In genomic region chr4:41499619-41500018, GRCm38 (mm10) we compare ENCODE assay signal across 19 mouse cellular contexts. TPM values are rescaled to one million over a fixed set of nuclear protein-coding genes. Genes with fewer than 3 reads are reported as not detected.
DNase-seq lines count a peak whose midpoint lies in the region; ATAC-seq and TF ChIP-seq lines count a peak whose summit lies in the region.
"Had no signal": no experiment of that assay in that cellular context is flagged by ENCODE, and none has a peak within 500 bp of the region (broad histone marks: within the 10 kb centered on the region; RNA-seq: fewer than 3 reads in every experiment).

No protein-coding gene starts in this region.

- H3K36me3 ChIP-seq in E14TG2a.4 (ENCODE audit: insufficient read depth, low read length): peaks cover 24% of the 10 kb centered on the region
- no peaks in the 10 kb centered on the region for H3K36me3 ChIP-seq in hindbrain, embryonic 15.5 days
- H3K36me3 ChIP-seq: kidney, embryonic 15.5 days had no signal

- peak overlapping the region; percentile 57; the same call in 1 of the 2 replicates for H3K4me2 ChIP-seq in hindbrain, embryonic 15.5 days

- H3K27ac ChIP-seq in layer of hippocampus, adult 2 months: peak overlapping the region; percentile 83
- no peak overlapping the region for H3K27ac ChIP-seq in hindbrain, embryonic 15.5 days (replicated peaks)
- H3K27ac ChIP-seq: kidney, embryonic 15.5 days had no signal

- DNase-seq in gastrocnemius, adult 18-20 months (ENCODE audit: low spot score): peak; percentile 51
- DNase-seq in gastrocnemius, postnatal 14 days: no peak
- DNase-seq in layer of hippocampus, adult 2 months (ENCODE audit: low spot score in 2 of 2): no peak
- no peak for DNase-seq in layer of hippocampus, adult 11-12 months (ENCODE audit: low spot score)
- no peak for DNase-seq in left cerebral cortex, adult 18-20 months (ENCODE audit: low spot score in 2 of 2)
- DNase-seq: cerebellum, adult 18-20 months; heart, postnatal 4 days; lung, postnatal 14 days; thymus, postnatal 36 days had no signal

- H3K9ac ChIP-seq in hindbrain, embryonic 15.5 days: no peak overlapping the region
- H3K9ac ChIP-seq: kidney, embryonic 15.5 days had no signal

- no peak overlapping the region for H3K4me3 ChIP-seq in layer of hippocampus, adult 2 months
- H3K4me3 ChIP-seq in E14TG2a.4 (replicated peaks; ENCODE audit: low read length): peak overlapping the region; percentile 71; the same call in 1 of the 2 replicates
- no peak overlapping the region; the same call in 1 of the 2 replicates for H3K4me3 ChIP-seq in hindbrain, embryonic 15.5 days

- H3K9me3 ChIP-seq in E14TG2a.4 (ENCODE audit: low read length): no peaks in the 10 kb centered on the region
- no peaks in the 10 kb centered on the region for H3K9me3 ChIP-seq in hindbrain, embryonic 15.5 days
- H3K9me3 ChIP-seq: kidney, embryonic 15.5 days had no signal

- no peak for ATAC-seq in hindbrain, embryonic 15.5 days (ENCODE audit: low FRiP score, low read depth)
- no peak for ATAC-seq in megakaryocyte progenitor cell, adult 5-6 weeks (replicated peaks; ENCODE audit: poor library complexity)
- ATAC-seq: forebrain, embryonic 14.5 days; intestine, embryonic 16.5 days had no signal

- WGBS in hindbrain, embryonic 15.5 days: 58% methylated on average over 8 of the region's 8 CpGs

- TF ChIP-seq CTCF in layer of hippocampus, adult 2 months (conservative IDR thresholded peaks at IDR 0.05): no peak
- TF ChIP-seq CTCF in E14TG2a.4 (conservative IDR thresholded peaks at IDR 0.05; ENCODE audit: low read length): no peak

- intact Hi-C loops in gastrocnemius, postnatal 14 days (cut with DNase I; ENCODE audit: low total_unique reads): no loop called here

- H3K4me1 ChIP-seq in E14TG2a.4 (replicated peaks; ENCODE audit: low read depth, low read length): peaks cover 60% of the 10 kb centered on the region
- peaks cover 46% of the 10 kb centered on the region for H3K4me1 ChIP-seq in hindbrain, embryonic 15.5 days (replicated peaks)

- H3K27me3 ChIP-seq in E14TG2a.4 (ENCODE audit: insufficient read depth, low read length): peaks cover 77% of the 10 kb centered on the region
- H3K27me3 ChIP-seq in hindbrain, embryonic 15.5 days: peaks cover 47% of the 10 kb centered on the region

RNA-seq across cellular contexts. Expression of gene AI464131, which starts 3.3 kb away (rescaled TPM):
- 10 to 100 TPM; 57.2 to 76.3 TPM for total RNA-seq in gastrocnemius, adult 18-20 months (2021)
- 10 to 100 TPM; 60.1 to 60.8 TPM for total RNA-seq in gastrocnemius, postnatal 14 days (2021)
- total RNA-seq in layer of hippocampus, adult 2 months (2021): 10 to 100 TPM; 31.4 to 31.8 TPM
- 11.2 and 14.0 TPM in 2 replicates for polyA plus RNA-seq in hindbrain, embryonic 15.5 days (2015; fragmentation: Nextera tagmentation; extraction: Ambion mirVana)
- total RNA-seq in megakaryocyte progenitor cell, adult 5-6 weeks (2015): not detected in 2 replicates
- total RNA-seq in megakaryocyte progenitor cell, adult 5-6 weeks (2017): 0.12 TPM in 1 of 2 replicates, not detected in the other
- 10 to 100 TPM; 23.5 to 24.3 TPM for total RNA-seq in left cerebral cortex, adult 18-20 months (2021)
- total RNA-seq: granulocyte monocyte progenitor cell, adult 5-6 weeks had no signal

RNA-seq across cellular contexts. Expression of gene 1110017D15Rik, which starts 17.5 kb away (rescaled TPM):
- total RNA-seq in gastrocnemius, adult 18-20 months (2021): not detected
- total RNA-seq in gastrocnemius, postnatal 14 days (2021): under 1 TPM in 1 of 2 experiments, not detected in 1; 0.37 TPM
- total RNA-seq in layer of hippocampus, adult 2 months (2021): 1 to 10 TPM; 4.5 to 6.1 TPM
- polyA plus RNA-seq in hindbrain, embryonic 15.5 days (2015; fragmentation: Nextera tagmentation; extraction: Ambion mirVana): 17.0 and 19.3 TPM in 2 replicates
- not detected in 2 replicates for total RNA-seq in megakaryocyte progenitor cell, adult 5-6 weeks (2015)
- not detected in 2 replicates for total RNA-seq in megakaryocyte progenitor cell, adult 5-6 weeks (2017)
- total RNA-seq in left cerebral cortex, adult 18-20 months (2021): 1 to 10 TPM; 5.1 to 5.7 TPM
- total RNA-seq: CH12.LX; granulocyte monocyte progenitor cell, adult 5-6 weeks; heart, postnatal 4 days; megakaryocyte-erythroid progenitor cell, adult 5-6 weeks had no signal
- polyA plus RNA-seq: kidney, embryonic 15.5 days; liver, embryonic 16.5 days had no signal

RNA-seq across cellular contexts. Expression of gene Nudt2, which starts 34.7 kb away (rescaled TPM):
- total RNA-seq in gastrocnemius, adult 18-20 months (2021): 10 to 100 TPM; 26.5 to 28.8 TPM
- 10 to 100 TPM; 20.8 to 22.4 TPM for total RNA-seq in gastrocnemius, postnatal 14 days (2021)
- 10 to 100 TPM; 29.3 to 30.4 TPM for total RNA-seq in layer of hippocampus, adult 2 months (2021)
- 68.3 and 76.0 TPM in 2 replicates for polyA plus RNA-seq in hindbrain, embryonic 15.5 days (2015; fragmentation: Nextera tagmentation; extraction: Ambion mirVana)
- 28.7 and 29.6 TPM in 2 replicates for total RNA-seq in megakaryocyte progenitor cell, adult 5-6 weeks (2015)
- 23.3 and 28.1 TPM in 2 replicates for total RNA-seq in megakaryocyte progenitor cell, adult 5-6 weeks (2017)
- total RNA-seq in left cerebral cortex, adult 18-20 months (2021): 10 to 100 TPM; 31.9 to 33.9 TPM

RNA-seq across cellular contexts. Expression of gene Kif24, which starts 34.9 kb away (rescaled TPM):
- under 1 TPM; 0.21 to 0.32 TPM for total RNA-seq in gastrocnemius, adult 18-20 months (2021)
- 1 to 10 TPM in 1 of 2 experiments, under 1 TPM in 1; 0.86 to 1.3 TPM for total RNA-seq in gastrocnemius, postnatal 14 days (2021)
- total RNA-seq in layer of hippocampus, adult 2 months (2021): 1 to 10 TPM; 1.2 to 1.3 TPM
- polyA plus RNA-seq in hindbrain, embryonic 15.5 days (2015; fragmentation: Nextera tagmentation; extraction: Ambion mirVana): 2.9 and 4.1 TPM in 2 replicates
- 18.7 and 26.8 TPM in 2 replicates for total RNA-seq in megakaryocyte progenitor cell, adult 5-6 weeks (2015)
- total RNA-seq in megakaryocyte progenitor cell, adult 5-6 weeks (2017): 14.3 and 16.2 TPM in 2 replicates
- 1 to 10 TPM in 1 of 2 experiments, under 1 TPM in 1; 0.49 to 1.2 TPM for total RNA-seq in left cerebral cortex, adult 18-20 months (2021)

Comparison
In these comparisons a context has a peak if more than half of its experiments do, and no peak if none do; other contexts are left out.
1. RNA of gene AI464131, which starts 3.3 kb away (total RNA-seq): 57.2 to 76.3 TPM in gastrocnemius, adult 18-20 months, 60.1 to 60.8 TPM in gastrocnemius, postnatal 14 days, 31.4 to 31.8 TPM in layer of hippocampus, adult 2 months and 23.5 to 24.3 TPM in left cerebral cortex, adult 18-20 months; 0.12 TPM in megakaryocyte progenitor cell, adult 5-6 weeks; every median in the first group is over 10 times any median in the second.
2. RNA of gene 1110017D15Rik, which starts 17.5 kb away (total RNA-seq): 4.5 to 6.1 TPM in layer of hippocampus, adult 2 months and 5.1 to 5.7 TPM in left cerebral cortex, adult 18-20 months; 0.37 TPM in gastrocnemius, postnatal 14 days, not detected in gastrocnemius, adult 18-20 months and not detected in megakaryocyte progenitor cell, adult 5-6 weeks; every median in the first group is over 4 times any median in the second.